Mouse (Mus musculus) E14TG2a.4 (cell line): ENCODE measurements around the gene Cyp11a1.

ENCODE experiments used
- CTCF ChIP-seq: conservative IDR thresholded peaks from 2 replicates; pipeline ENCODE4 v1.5.1; 2014; ENCODE audit warnings: low read length
- NANOG ChIP-seq: IDR thresholded peaks from 2 replicates; pipeline ENCODE4 v1.6.1; 2014; ENCODE audit warnings: borderline replicate concordance, low read length, mixed read lengths
- POU5F1 ChIP-seq: IDR thresholded peaks from 2 replicates; pipeline ENCODE4 v1.6.1; 2014; ENCODE audit warnings: low read length, borderline replicate concordance

DNA sequence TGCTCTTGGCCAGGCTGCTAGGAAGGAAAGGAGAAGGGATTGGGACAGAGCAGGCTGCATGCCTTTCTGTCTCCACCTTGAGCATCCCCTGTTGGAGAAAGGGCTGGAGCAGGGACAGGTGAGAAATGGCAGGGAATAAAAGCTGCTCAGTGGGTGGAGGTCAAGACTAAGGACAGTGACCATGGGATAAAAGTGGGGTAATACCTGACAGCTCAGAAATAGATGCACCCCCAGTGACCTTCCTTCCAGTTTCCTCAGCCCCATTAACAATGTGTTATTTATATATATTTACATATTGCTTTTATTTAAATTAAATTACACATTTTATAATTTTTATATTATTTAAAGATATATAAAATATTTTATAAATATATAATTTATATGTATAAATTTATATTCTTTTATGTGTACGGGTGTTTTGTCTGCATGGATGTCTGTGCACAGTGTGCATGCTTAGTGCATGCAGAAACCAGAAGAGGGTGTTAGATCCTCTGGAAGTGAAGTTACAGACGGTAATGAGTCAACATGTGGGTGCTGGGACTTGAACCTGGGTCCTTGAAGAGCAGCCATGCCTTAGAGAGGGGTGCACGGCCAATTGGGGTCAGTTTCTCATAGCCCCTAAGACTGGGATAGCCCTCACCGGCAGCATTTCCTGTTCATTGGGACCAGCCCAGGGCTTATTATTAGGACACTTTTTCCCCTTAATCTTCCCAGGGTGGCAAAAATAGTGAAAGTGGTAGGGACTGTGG is 42.8 kb upstream of the Cyp11a1 start:
- TF ChIP-seq CTCF (no peak), POU5F1 (no peak), NANOG (no peak)
